Mouse (Mus musculus): Measurements from ENCODE around the gene Prss16.
A peak's percentile ranks its signal among the peaks of the same experiment; 100 is the strongest.
"Not testable (repeated sequence)": the region's sequence is repeated elsewhere in the genome, so short reads cannot be mapped to it uniquely, and the experiment has no call there.

Prss16 gene

GRCm38 (mm10) chr13:22009642-22010041 lies at the start of gene Prss16:
Gene Prss16 (minus strand): TSS chr13:22009742.
- no peak for DNase-seq (ENCODE audit: low read depth, low spot score)
- Histone ChIP-seq H3K36me3 (ENCODE audit: control insufficient read depth, insufficient read depth, low read length, poor library complexity, severe bottlenecking) (no peaks in the 10 kb centered on the region), H3K27me3 (ENCODE audit: control insufficient read depth, insufficient read depth, low read length, poor library complexity, severe bottlenecking) (no peaks in the 10 kb centered on the region)

GRCm38 (mm10) chr13:22053754-22054153 lies 44.2 kb upstream of the Prss16 start:
- Histone ChIP-seq H3K36me3 (ENCODE audit: control insufficient read depth, insufficient read depth, low read length, poor library complexity, severe bottlenecking) (no peaks in the 10 kb centered on the region), H3K27me3 (ENCODE audit: control insufficient read depth, insufficient read depth, low read length, poor library complexity, severe bottlenecking) (no peaks in the 10 kb centered on the region; the same call in 1 of the 2 replicates)
- no peak for DNase-seq (ENCODE audit: low read depth, low spot score)

- no peaks in the 10 kb centered on the region for H3K36me3 ChIP-seq (ENCODE audit: control insufficient read depth, insufficient read depth, low read length, poor library complexity, severe bottlenecking)
- no peak for DNase-seq (ENCODE audit: low read depth, low spot score)
- H3K27me3 ChIP-seq (ENCODE audit: control insufficient read depth, insufficient read depth, low read length, poor library complexity, severe bottlenecking): no peaks in the 10 kb centered on the region; the same call in 1 of the 2 replicates
These were observed 41.9 kb upstream of the Prss16 start for GRCm38 (mm10) chr13:22051523-22051859.

- H3K36me3 ChIP-seq (ENCODE audit: control insufficient read depth, insufficient read depth, low read length, poor library complexity, severe bottlenecking): no peaks in the 10 kb centered on the region
- DNase-seq (ENCODE audit: low read depth, low spot score): peak; percentile 96
These were observed 41.3 kb upstream of the Prss16 start for GRCm38 (mm10) chr13:22050591-22051522.

GRCm38 (mm10) chr13:22049737-22050440 lies 40.3 kb upstream of the Prss16 start:
- Histone ChIP-seq H3K36me3 (ENCODE audit: control insufficient read depth, insufficient read depth, low read length, poor library complexity, severe bottlenecking) (no peaks in the 10 kb centered on the region), H3K27me3 (ENCODE audit: control insufficient read depth, insufficient read depth, low read length, poor library complexity, severe bottlenecking) (no peaks in the 10 kb centered on the region; the same call in 1 of the 2 replicates)
- DNase-seq (ENCODE audit: low read depth, low spot score): peak; percentile 64

More at GRCm38 (mm10) chr13:22050591-22051522, 41.3 kb upstream of the Prss16 start:
- no peaks in the 10 kb centered on the region; the same call in 1 of the 2 replicates for H3K27me3 ChIP-seq (ENCODE audit: control insufficient read depth, insufficient read depth, low read length, poor library complexity, severe bottlenecking)

- no peaks in the 10 kb centered on the region for H3K36me3 ChIP-seq (ENCODE audit: control insufficient read depth, insufficient read depth, low read length, poor library complexity, severe bottlenecking)
- no peak for DNase-seq (ENCODE audit: low read depth, low spot score)
- no peaks in the 10 kb centered on the region for H3K27me3 ChIP-seq (ENCODE audit: control insufficient read depth, insufficient read depth, low read length, poor library complexity, severe bottlenecking)
These were observed 39.5 kb upstream of the Prss16 start for GRCm38 (mm10) chr13:22049041-22049440.

GRCm38 (mm10) chr13:22045311-22045710 lies 35.8 kb upstream of the Prss16 start:
- no peak for DNase-seq (ENCODE audit: low read depth, low spot score)
- Histone ChIP-seq H3K36me3 (ENCODE audit: control insufficient read depth, insufficient read depth, low read length, poor library complexity, severe bottlenecking) (no peaks in the 10 kb centered on the region), H3K27me3 (ENCODE audit: control insufficient read depth, insufficient read depth, low read length, poor library complexity, severe bottlenecking) (no peaks in the 10 kb centered on the region)

- H3K36me3 ChIP-seq (ENCODE audit: control insufficient read depth, insufficient read depth, low read length, poor library complexity, severe bottlenecking): no peaks in the 10 kb centered on the region
These were observed 35.1 kb upstream of the Prss16 start for GRCm38 (mm10) chr13:22044432-22045155.

GRCm38 (mm10) chr13:22043503-22044431 lies 34.2 kb upstream of the Prss16 start:
- H3K27me3 ChIP-seq (ENCODE audit: control insufficient read depth, insufficient read depth, low read length, poor library complexity, severe bottlenecking): no peaks in the 10 kb centered on the region
- no peaks in the 10 kb centered on the region for H3K36me3 ChIP-seq (ENCODE audit: control insufficient read depth, insufficient read depth, low read length, poor library complexity, severe bottlenecking)
- DNase-seq (ENCODE audit: low read depth, low spot score): peak; percentile 79

More at GRCm38 (mm10) chr13:22044432-22045155, 35.1 kb upstream of the Prss16 start:
- H3K27me3 ChIP-seq (ENCODE audit: control insufficient read depth, insufficient read depth, low read length, poor library complexity, severe bottlenecking): no peaks in the 10 kb centered on the region
- no peak for DNase-seq (ENCODE audit: low read depth, low spot score)

- not testable (repeated sequence) for H3K36me3 ChIP-seq (ENCODE audit: control insufficient read depth, insufficient read depth, low read length, poor library complexity, severe bottlenecking); H3K27me3 ChIP-seq (ENCODE audit: control insufficient read depth, insufficient read depth, low read length, poor library complexity, severe bottlenecking)
- DNase-seq (ENCODE audit: low read depth, low spot score): peak; percentile 98
These were observed 33.3 kb upstream of the Prss16 start, which contains the start of the genes Hist1h2ag and Hist1h2bj for GRCm38 (mm10) chr13:22042568-22043502. Gene Hist1h2ag (minus strand): TSS chr13:22042944. Gene Hist1h2bj (plus strand): TSS chr13:22043214.

- Histone ChIP-seq H3K36me3 (ENCODE audit: control insufficient read depth, insufficient read depth, low read length, poor library complexity, severe bottlenecking) (no peaks in the 10 kb centered on the region), H3K27me3 (ENCODE audit: control insufficient read depth, insufficient read depth, low read length, poor library complexity, severe bottlenecking) (no peaks in the 10 kb centered on the region)
- DNase-seq (ENCODE audit: low read depth, low spot score): peak; percentile 36
These were observed 32.4 kb upstream of the Prss16 start for GRCm38 (mm10) chr13:22041651-22042567.

GRCm38 (mm10) chr13:22041142-22041536 lies 31.6 kb upstream of the Prss16 start, which contains the start of gene Hist1h4i:
Gene Hist1h4i (minus strand): TSS chr13:22041362.
- DNase-seq (ENCODE audit: low read depth, low spot score): peak; percentile 98
- not testable (repeated sequence) for H3K27me3 ChIP-seq (ENCODE audit: control insufficient read depth, insufficient read depth, low read length, poor library complexity, severe bottlenecking); H3K36me3 ChIP-seq (ENCODE audit: control insufficient read depth, insufficient read depth, low read length, poor library complexity, severe bottlenecking)
